Mouse (Mus musculus) limb, embryonic 10.5 days (tissue): ENCODE results near the gene Dock2. TPM values are rescaled to one million over a fixed set of nuclear protein-coding genes. Genes with fewer than 3 reads are reported as not detected.

Source experiments
- polyA plus RNA-seq: library from polyadenylated mRNA; unstranded; fragments of >200 nt; fragmentation: Nextera tagmentation; extraction: Ambion mirVana; gene quantifications from 2 replicates; pipeline ENCODE4 v1.2.1, GENCODE M21; 2016

Dock2 gene
- polyA plus RNA-seq, 1 experiment from 2014 or later, result 0.60 TPM

Other genes starting within 250 kb of the Dock2 start
- 33.5 and 33.9 TPM in 2 replicates for gene Spdl1, start 49.7 kb upstream of the Dock2 start, polyA plus RNA-seq